Mouse (Mus musculus): ENCODE data around the gene Idh2. TPM values are rescaled to one million over a fixed set of nuclear protein-coding genes. Genes with fewer than 3 reads are reported as not detected.
"Not testable (repeated sequence)": the region's sequence is repeated elsewhere in the genome, so short reads cannot be mapped to it uniquely, and the experiment has no call there.

Idh2 gene
- total and polyA plus RNA-seq, 2 experiments from 2014 or later: 152 to 161 TPM

GRCm38 (mm10) chr7:80057002-80057691 lies 58.0 kb downstream of the Idh2 start:
- no peak overlapping the region for H3K9ac ChIP-seq (replicated peaks; ENCODE audit: low read length)
- peak overlapping the region; percentile 45; the same call in 1 of the 2 replicates for H3K27ac ChIP-seq
- DNase-seq (ENCODE audit: low spot score): no peak
- ATAC-seq: no peak
- no peak for TF ChIP-seq CTCF (IDR thresholded peaks at IDR 0.05; ENCODE audit: low read depth)
- no peaks in the 10 kb centered on the region for H3K27me3 ChIP-seq (ENCODE audit: insufficient read depth, low read length)
- no peaks in the 10 kb centered on the region for H3K9me3 ChIP-seq (ENCODE audit: low read length)
- WGBS: 56% methylated on average over 4 of the region's 4 CpGs
- no peak overlapping the region for H3K4me2 ChIP-seq (ENCODE audit: low read depth, low read length)
- no peak overlapping the region for H3K4me3 ChIP-seq (ENCODE audit: low read length)
- H3K4me1 ChIP-seq (ENCODE audit: insufficient read depth, low read length): peaks cover 27% of the 10 kb centered on the region
- no peaks in the 10 kb centered on the region for H3K36me3 ChIP-seq (ENCODE audit: insufficient read depth, low read length)

- no peaks in the 10 kb centered on the region for H3K36me3 ChIP-seq (ENCODE audit: insufficient read depth, low read length)
- H3K9me3 ChIP-seq (ENCODE audit: low read length): no peaks in the 10 kb centered on the region
- no peak overlapping the region for H3K27ac ChIP-seq
- H3K4me2 ChIP-seq (ENCODE audit: low read depth, low read length): no peak overlapping the region
- DNase-seq (ENCODE audit: low spot score): no peak
- H3K4me3 ChIP-seq (ENCODE audit: low read length): no peak overlapping the region
- no peak overlapping the region for H3K9ac ChIP-seq (replicated peaks; ENCODE audit: low read length)
- ATAC-seq: no peak
- H3K4me1 ChIP-seq (ENCODE audit: insufficient read depth, low read length): peaks cover 29% of the 10 kb centered on the region
- WGBS: 77% methylated on average over 12 of the region's 12 CpGs
- H3K27me3 ChIP-seq (ENCODE audit: insufficient read depth, low read length): no peaks in the 10 kb centered on the region
- no peak for TF ChIP-seq CTCF (IDR thresholded peaks at IDR 0.05; ENCODE audit: low read depth)
Observed at GRCm38 (mm10) chr7:80055781-80056180, 59.4 kb downstream of the Idh2 start.

- WGBS: 93% methylated on average over 9 of the region's 9 CpGs
- Histone ChIP-seq H3K9ac (replicated peaks; ENCODE audit: low read length) (no peak overlapping the region), H3K4me2 (ENCODE audit: low read depth, low read length) (no peak overlapping the region), H3K9me3 (ENCODE audit: low read length) (no peaks in the 10 kb centered on the region), H3K36me3 (ENCODE audit: insufficient read depth, low read length) (no peaks in the 10 kb centered on the region), H3K27ac (no peak overlapping the region), H3K4me3 (ENCODE audit: low read length) (no peak overlapping the region), H3K4me1 (ENCODE audit: insufficient read depth, low read length) (peaks cover 22% of the 10 kb centered on the region), H3K27me3 (ENCODE audit: insufficient read depth, low read length) (no peaks in the 10 kb centered on the region)
- no peak for TF ChIP-seq CTCF (IDR thresholded peaks at IDR 0.05; ENCODE audit: low read depth)
- no peak for DNase-seq (ENCODE audit: low spot score)
- no peak for ATAC-seq
Observed at GRCm38 (mm10) chr7:80053147-80053546, 62.0 kb downstream of the Idh2 start.

GRCm38 (mm10) chr7:80052261-80052660 lies 62.9 kb downstream of the Idh2 start:
- H3K27me3 ChIP-seq (ENCODE audit: insufficient read depth, low read length): no peaks in the 10 kb centered on the region
- H3K4me3 ChIP-seq (ENCODE audit: low read length): no peak overlapping the region
- no peaks in the 10 kb centered on the region for H3K36me3 ChIP-seq (ENCODE audit: insufficient read depth, low read length)
- H3K9me3 ChIP-seq (ENCODE audit: low read length): no peaks in the 10 kb centered on the region
- no peak for TF ChIP-seq CTCF (IDR thresholded peaks at IDR 0.05; ENCODE audit: low read depth)
- 32% methylated on average over 11 of the region's 11 CpGs for WGBS
- H3K9ac ChIP-seq (replicated peaks; ENCODE audit: low read length): no peak overlapping the region
- peak; percentile 71 for DNase-seq (ENCODE audit: low spot score)
- H3K4me2 ChIP-seq (ENCODE audit: low read depth, low read length): no peak overlapping the region
- no peak overlapping the region for H3K27ac ChIP-seq
- ATAC-seq: peak; percentile 36
- H3K4me1 ChIP-seq (ENCODE audit: insufficient read depth, low read length): peaks cover 13% of the 10 kb centered on the region

- Histone ChIP-seq H3K27me3 (ENCODE audit: insufficient read depth, low read length) (no peaks in the 10 kb centered on the region), H3K4me3 (ENCODE audit: low read length) (no peak overlapping the region), H3K4me1 (ENCODE audit: insufficient read depth, low read length) (peaks cover 10% of the 10 kb centered on the region), H3K9me3 (ENCODE audit: low read length) (no peaks in the 10 kb centered on the region), H3K27ac (no peak overlapping the region), H3K4me2 (ENCODE audit: low read depth, low read length) (no peak overlapping the region), H3K36me3 (ENCODE audit: insufficient read depth, low read length) (no peaks in the 10 kb centered on the region), H3K9ac (replicated peaks; ENCODE audit: low read length) (no peak overlapping the region)
- 60% methylated on average over 6 of the region's 6 CpGs for WGBS
- ATAC-seq (no peak), DNase-seq (ENCODE audit: low spot score) (no peak)
- no peak for TF ChIP-seq CTCF (IDR thresholded peaks at IDR 0.05; ENCODE audit: low read depth)
Observed at GRCm38 (mm10) chr7:80051835-80052234, 63.4 kb downstream of the Idh2 start.

- not testable (repeated sequence) for H3K9ac ChIP-seq (replicated peaks; ENCODE audit: low read length); H3K27ac ChIP-seq; H3K4me2 ChIP-seq (ENCODE audit: low read depth, low read length); H3K4me3 ChIP-seq (ENCODE audit: low read length); H3K4me1 ChIP-seq (ENCODE audit: insufficient read depth, low read length); H3K27me3 ChIP-seq (ENCODE audit: insufficient read depth, low read length); H3K36me3 ChIP-seq (ENCODE audit: insufficient read depth, low read length); DNase-seq (ENCODE audit: low spot score); H3K9me3 ChIP-seq (ENCODE audit: low read length); ATAC-seq
- 96% methylated on average over 1 of the region's 1 CpGs for WGBS
Observed at GRCm38 (mm10) chr7:80050382-80050781, 64.8 kb downstream of the Idh2 start.

- DNase-seq (ENCODE audit: low spot score) (no peak), ATAC-seq (no peak)
- no peak overlapping the region for H3K9ac ChIP-seq (replicated peaks; ENCODE audit: low read length)
- H3K9me3 ChIP-seq (ENCODE audit: low read length): no peaks in the 10 kb centered on the region
- H3K27ac ChIP-seq: no peak overlapping the region
- no peaks in the 10 kb centered on the region for H3K36me3 ChIP-seq (ENCODE audit: insufficient read depth, low read length)
- no peaks in the 10 kb centered on the region for H3K27me3 ChIP-seq (ENCODE audit: insufficient read depth, low read length)
- H3K4me2 ChIP-seq (ENCODE audit: low read depth, low read length): no peak overlapping the region
- peaks cover 5% of the 10 kb centered on the region for H3K4me1 ChIP-seq (ENCODE audit: insufficient read depth, low read length)
- no peak overlapping the region for H3K4me3 ChIP-seq (ENCODE audit: low read length)
- WGBS: 65% methylated on average over 2 of the region's 2 CpGs
- TF ChIP-seq CTCF (IDR thresholded peaks at IDR 0.05; ENCODE audit: low read depth): no peak
Observed at GRCm38 (mm10) chr7:80049746-80050145, 65.4 kb downstream of the Idh2 start.
